Mouse (Mus musculus) cortical plate, adult 2 months (tissue): ENCODE measurements around the gene Hspbap1.

Source experiments
- CTCF ChIP-seq: fragments of 200-500 bp; IDR thresholded peaks from 2 replicates; pipeline ENCODE4 v1.5.1; 2011; ENCODE audit warnings: mild to moderate bottlenecking, control low read depth, low read length; ENCODE audit not compliant: insufficient read depth; ENCODE audit errors: extremely low read depth
- POLR2A ChIP-seq: fragments of 200-500 bp; IDR thresholded peaks from 2 replicates; pipeline ENCODE4 v1.6.1; 2011; ENCODE audit warnings: mild to moderate bottlenecking, low read length, control low read depth; ENCODE audit not compliant: insufficient read depth; ENCODE audit errors: extremely low read depth

DNA sequence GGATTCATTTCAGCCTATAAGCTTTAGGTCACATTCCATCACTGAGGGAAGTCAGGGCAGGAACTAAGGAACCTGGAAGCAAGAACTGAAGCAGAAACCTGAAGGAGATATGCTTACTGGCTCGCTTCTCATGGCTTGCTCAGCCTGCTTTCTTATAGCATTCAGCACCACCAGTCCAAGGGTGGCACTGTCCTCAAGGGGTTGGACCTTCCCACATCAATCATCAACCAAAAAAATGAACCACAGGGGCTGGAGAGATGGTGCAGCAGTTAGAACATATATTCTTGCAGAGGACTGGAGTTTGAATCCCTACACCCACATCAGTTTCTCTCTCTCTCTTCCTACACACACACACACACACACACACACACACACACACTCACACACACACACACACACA lies 5.2 kb upstream of the Hspbap1 start:
- TF ChIP-seq POLR2A (no peak), CTCF (no peak)
